Mouse (Mus musculus) forebrain, embryonic 16.5 days (tissue): ENCODE measurements around the gene Pmfbp1. TPM values are rescaled to one million over a fixed set of nuclear protein-coding genes. Genes with fewer than 3 reads are reported as not detected.
"Not testable (repeated sequence)": the region's sequence is repeated elsewhere in the genome, so short reads cannot be mapped to it uniquely, and the experiment has no call there.

Experiments
- ATAC-seq: fragments of 200-750 bp; cut with Nextera tagmentation; 2 replicates; pipeline ENCODE4 v1.8.0; 2017; ENCODE audit warnings: mild to moderate bottlenecking, moderate library complexity
- H3K27ac ChIP-seq: fragments of 300-500 bp; sonication (generic); 2 replicates; pipeline ENCODE4 v1.5.1; 2014; ENCODE audit warnings: low read length, control low read depth
- H3K27me3 ChIP-seq: fragments of 300-500 bp; sonication (generic); replicated peaks from 2 replicates; pipeline ENCODE4 v1.6.1; 2014; ENCODE audit warnings: low read length; ENCODE audit not compliant: control insufficient read depth, insufficient read depth
- H3K36me3 ChIP-seq: fragments of 300-500 bp; sonication (generic); 2 replicates; pipeline ENCODE4 v1.6.1; 2014; ENCODE audit not compliant: control insufficient read depth, insufficient read depth
- H3K4me1 ChIP-seq: fragments of 300-500 bp; sonication (generic); replicated peaks from 2 replicates; pipeline ENCODE4 v1.6.1; 2014; ENCODE audit warnings: low read length; ENCODE audit not compliant: control insufficient read depth, insufficient read depth
- H3K4me2 ChIP-seq: fragments of 300-500 bp; sonication (generic); 2 replicates; pipeline ENCODE4 v1.6.1; 2014; ENCODE audit warnings: mild to moderate bottlenecking, low read length, control low read depth
- H3K4me3 ChIP-seq: fragments of 300-500 bp; sonication (generic); replicated peaks from 2 replicates; pipeline ENCODE4 v1.5.1; 2014; ENCODE audit warnings: mild to moderate bottlenecking, low read length, control low read depth
- H3K9ac ChIP-seq: fragments of 300-500 bp; sonication (generic); replicated peaks from 2 replicates; pipeline ENCODE4 v1.6.1; 2014; ENCODE audit warnings: low read depth, low read length, control low read depth
- H3K9me3 ChIP-seq: fragments of 300-500 bp; sonication (generic); 2 replicates; pipeline ENCODE4 v1.6.1; 2016; ENCODE audit warnings: low read length; ENCODE audit not compliant: control insufficient read depth
- WGBS: fragments of 180-500 bp; shearing (Covaris S2); extraction: QIAGEN DNeasy Blood & Tissue Kit; methylation state at CpG from one replicate; pipeline ENCODE4 v1.1.7; 2014; 5-methylcytosine and 5-hydroxymethylcytosine counted together
- polyA plus RNA-seq: library from polyadenylated mRNA; unstranded; fragments of >200 nt; fragmentation: Nextera tagmentation; extraction: Ambion mirVana; gene quantifications from 2 replicates; pipeline ENCODE4 v1.2.1, GENCODE M21; 2015

Gene Pmfbp1
- polyA plus RNA-seq = 0.06 and 0.18 TPM in 2 replicates

- no peak within 1 kb of the TSS for H3K4me3 ChIP-seq
- no peak within 1 kb of the TSS for H3K9ac ChIP-seq
- no peaks in the 10 kb centered on the region for H3K27me3 ChIP-seq
- H3K27ac ChIP-seq = no peak within 1 kb of the TSS
- H3K4me2 ChIP-seq = no peak within 1 kb of the TSS
- no peaks in the 10 kb centered on the region for H3K36me3 ChIP-seq
- H3K9me3 ChIP-seq = no peaks in the 10 kb centered on the region
- no peaks in the 10 kb centered on the region for H3K4me1 ChIP-seq
- 91% methylated on average over 6 of the region's 6 CpGs for WGBS
- no peak for ATAC-seq
Observed at GRCm38 (mm10) chr8:109493727-109494126, at the start of gene Pmfbp1. TSS of gene Pmfbp1 (plus strand) at chr8:109494027.

DNA sequence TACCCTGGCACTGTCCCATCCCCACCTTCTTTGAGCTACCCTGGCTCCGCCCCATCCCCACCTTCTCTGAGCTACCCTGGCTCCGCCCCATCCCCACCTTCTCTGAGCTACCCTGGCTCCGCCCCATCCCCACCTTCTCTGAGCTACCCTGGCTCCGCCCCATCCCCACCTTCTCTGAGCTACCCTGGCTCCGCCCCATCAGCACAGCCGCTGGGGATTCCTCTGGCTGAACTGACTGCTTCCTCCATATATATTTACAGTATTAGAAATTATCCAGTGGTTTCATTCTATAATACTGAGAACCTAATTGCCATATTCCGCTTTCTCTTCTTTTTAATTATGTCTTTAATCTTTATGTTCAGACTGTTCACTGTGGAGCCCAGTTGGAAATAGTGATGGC lies 46.9 kb upstream of the Pmfbp1 start:
- H3K4me2 ChIP-seq, H3K9ac ChIP-seq, ATAC-seq, H3K36me3 ChIP-seq, H3K4me3 ChIP-seq, H3K27me3 ChIP-seq, H3K4me1 ChIP-seq, H3K9me3 ChIP-seq, H3K27ac ChIP-seq: not testable (repeated sequence)
- WGBS = 43% methylated on average over 7 of the region's 7 CpGs

GRCm38 (mm10) chr8:109451000-109451399 lies 42.8 kb upstream of the Pmfbp1 start:
- ATAC-seq = peak; percentile 55
- Histone ChIP-seq H3K27ac (no peak overlapping the region), H3K4me1 (peaks cover 5% of the 10 kb centered on the region), H3K9me3 (no peaks in the 10 kb centered on the region; the same call in 1 of the 2 replicates), H3K27me3 (no peaks in the 10 kb centered on the region), H3K4me2 (no peak overlapping the region), H3K9ac (no peak overlapping the region), H3K36me3 (no peaks in the 10 kb centered on the region), H3K4me3 (no peak overlapping the region)
- WGBS = 17% methylated on average over 7 of the region's 7 CpGs

DNA sequence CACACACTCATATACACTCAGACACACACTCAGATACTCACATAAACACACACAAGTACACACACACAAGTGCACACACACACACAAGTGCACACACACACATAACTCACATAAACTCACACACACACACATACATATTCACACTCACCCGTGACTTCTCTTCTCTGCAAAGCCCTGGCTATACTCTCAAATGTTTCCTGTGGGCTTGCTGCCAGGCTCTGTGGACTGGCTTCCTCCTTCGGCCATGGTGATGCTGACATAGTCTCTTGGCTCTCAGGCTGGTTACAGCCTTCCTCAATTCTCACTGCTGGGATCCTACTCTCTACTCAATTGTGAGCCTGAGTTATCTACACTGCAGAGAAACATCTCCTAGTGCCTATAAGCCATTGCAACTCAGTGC lies 38.7 kb upstream of the Pmfbp1 start:
- no peaks in the 10 kb centered on the region; the same call in 1 of the 2 replicates for H3K9me3 ChIP-seq
- H3K4me1 ChIP-seq = peaks cover 5% of the 10 kb centered on the region
- 65% methylated on average over 2 of the region's 2 CpGs for WGBS
- no peak overlapping the region for H3K9ac ChIP-seq
- no peak overlapping the region for H3K4me3 ChIP-seq
- no peak overlapping the region for H3K27ac ChIP-seq
- no peak for ATAC-seq
- H3K27me3 ChIP-seq = no peaks in the 10 kb centered on the region
- no peak overlapping the region for H3K4me2 ChIP-seq
- H3K36me3 ChIP-seq = no peaks in the 10 kb centered on the region

DNA sequence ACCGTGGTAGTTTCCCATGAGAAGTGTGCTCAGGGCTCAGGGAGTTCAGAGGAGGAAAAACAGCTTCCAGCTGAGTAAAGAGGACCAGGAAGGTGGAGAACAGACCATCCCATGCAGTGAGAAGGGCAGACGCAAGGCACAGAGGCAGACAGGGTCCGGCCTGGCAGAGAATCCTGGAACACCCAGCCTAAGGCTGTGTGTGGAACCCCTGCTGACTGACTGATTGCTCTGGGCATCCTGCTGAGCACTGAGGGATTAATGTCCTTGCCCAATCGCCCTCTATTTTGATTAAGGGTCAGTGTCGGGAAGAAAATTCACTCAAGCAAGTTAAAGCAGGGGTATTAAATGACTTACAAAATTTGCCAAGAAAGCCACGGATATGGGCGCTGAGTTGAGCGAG lies 36.4 kb upstream of the Pmfbp1 start:
- no peaks in the 10 kb centered on the region for H3K9me3 ChIP-seq
- H3K27ac ChIP-seq = no peak overlapping the region
- H3K4me2 ChIP-seq = no peak overlapping the region
- H3K9ac ChIP-seq = no peak overlapping the region
- H3K4me3 ChIP-seq = no peak overlapping the region
- no peaks in the 10 kb centered on the region for H3K36me3 ChIP-seq
- no peaks in the 10 kb centered on the region for H3K27me3 ChIP-seq
- WGBS = 44% methylated on average over 8 of the region's 8 CpGs
- ATAC-seq = no peak
- no peaks in the 10 kb centered on the region for H3K4me1 ChIP-seq

GRCm38 (mm10) chr8:109458580-109458979 lies 35.2 kb upstream of the Pmfbp1 start:
- 81% methylated on average over 12 of the region's 12 CpGs for WGBS
- H3K27ac ChIP-seq = no peak overlapping the region
- no peaks in the 10 kb centered on the region for H3K27me3 ChIP-seq
- H3K9ac ChIP-seq = no peak overlapping the region; the same call in 1 of the 2 replicates
- H3K4me2 ChIP-seq = no peak overlapping the region
- peak; percentile 28; the same call in 1 of the 2 replicates for ATAC-seq
- H3K4me3 ChIP-seq = no peak overlapping the region
- no peaks in the 10 kb centered on the region for H3K9me3 ChIP-seq
- peaks cover 7% of the 10 kb centered on the region for H3K4me1 ChIP-seq
- H3K36me3 ChIP-seq = no peaks in the 10 kb centered on the region

GRCm38 (mm10) chr8:109463075-109463474 lies 30.8 kb upstream of the Pmfbp1 start:
- Histone ChIP-seq H3K4me2 (no peak overlapping the region), H3K9me3 (no peaks in the 10 kb centered on the region), H3K36me3 (no peaks in the 10 kb centered on the region), H3K27me3 (no peaks in the 10 kb centered on the region), H3K9ac (no peak overlapping the region), H3K4me3 (no peak overlapping the region), H3K4me1 (peaks cover 45% of the 10 kb centered on the region), H3K27ac (peak overlapping the region; percentile 93)
- ATAC-seq = no peak
- 8% methylated on average over 2 of the region's 2 CpGs for WGBS

DNA sequence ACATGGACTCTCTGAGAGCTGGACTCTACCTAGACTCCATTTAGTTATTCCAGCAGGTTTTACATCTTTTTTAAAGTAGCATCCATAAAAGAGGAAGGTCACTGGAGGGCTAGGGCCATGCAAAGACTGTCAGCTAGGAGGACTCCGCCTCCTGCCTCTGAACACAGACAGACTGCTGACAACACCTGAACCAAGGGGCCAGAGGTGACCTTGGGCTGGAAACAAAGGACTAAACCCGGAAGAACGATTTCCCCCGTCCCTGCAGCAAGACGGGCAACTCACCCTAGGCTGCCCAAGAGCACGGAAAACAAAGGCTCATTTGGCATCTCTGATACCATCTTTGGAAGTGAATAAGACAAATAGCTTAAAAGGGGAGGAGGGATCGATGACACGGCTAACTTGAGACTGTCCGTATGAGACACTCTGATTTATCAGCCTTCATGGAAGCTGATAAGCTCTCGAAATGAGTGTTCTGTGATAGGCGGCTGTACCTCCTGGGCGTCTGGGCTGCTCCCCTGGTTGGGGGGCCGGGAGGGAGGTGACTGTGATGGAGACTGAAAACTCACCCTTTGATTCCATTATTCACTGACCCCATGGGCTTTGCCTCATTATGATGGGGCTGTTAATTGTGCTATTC lies 30.0 kb upstream of the Pmfbp1 start:
- Histone ChIP-seq H3K36me3 (no peaks in the 10 kb centered on the region), H3K9ac (peak overlapping the region; percentile 38; the same call in 1 of the 2 replicates), H3K4me2 (peak overlapping the region; percentile 52), H3K27ac (peak overlapping the region; percentile 93), H3K27me3 (no peaks in the 10 kb centered on the region), H3K9me3 (no peaks in the 10 kb centered on the region), H3K4me1 (peaks cover 47% of the 10 kb centered on the region), H3K4me3 (peak overlapping the region; percentile 18; the same call in 1 of the 2 replicates)
- no peak for ATAC-seq
- 10% methylated on average over 13 of the region's 13 CpGs for WGBS

DNA sequence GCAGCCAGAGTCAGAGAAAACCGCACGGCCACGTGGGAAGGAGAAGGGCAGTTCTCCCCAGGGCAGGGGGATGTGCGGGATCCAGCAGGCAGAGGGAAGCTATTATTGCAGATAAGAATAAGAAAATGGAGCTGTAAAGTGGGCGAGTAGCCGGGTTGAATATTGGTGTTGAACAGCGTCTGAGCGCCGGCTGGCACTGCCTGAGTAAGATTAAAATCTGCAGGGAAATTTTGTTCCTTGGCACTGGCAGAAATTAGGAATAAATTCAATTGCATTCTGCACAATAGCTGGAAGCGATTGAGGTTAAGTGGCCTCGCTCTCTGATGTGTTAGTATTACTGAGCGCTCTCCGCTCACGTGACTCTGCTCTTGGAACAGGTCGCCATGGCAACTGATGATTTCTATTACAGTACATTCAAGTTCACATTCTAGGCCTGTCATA lies 29.4 kb upstream of the Pmfbp1 start:
- peak overlapping the region; percentile 38 for H3K9ac ChIP-seq
- no peaks in the 10 kb centered on the region for H3K27me3 ChIP-seq
- peak overlapping the region; percentile 93 for H3K27ac ChIP-seq
- 4% methylated on average over 15 of the region's 15 CpGs for WGBS
- H3K36me3 ChIP-seq = no peaks in the 10 kb centered on the region
- peak; percentile 91 for ATAC-seq
- H3K4me3 ChIP-seq = peak overlapping the region; percentile 18
- no peaks in the 10 kb centered on the region for H3K9me3 ChIP-seq
- H3K4me2 ChIP-seq = peak overlapping the region; percentile 52
- peaks cover 51% of the 10 kb centered on the region for H3K4me1 ChIP-seq
